Mouse (Mus musculus): ENCODE measurements around the gene Syt5. TPM values are rescaled to one million over a fixed set of nuclear protein-coding genes. Genes with fewer than 3 reads are reported as not detected.
"Not testable (repeated sequence)": the region's sequence is repeated elsewhere in the genome, so short reads cannot be mapped to it uniquely, and the experiment has no call there.

The Syt5 gene
- total RNA-seq (2022), result 1 to 10 TPM in 1 of 4 experiments, under 1 TPM in 3; 0.50 to 1.0 (median 0.83) TPM

- DNase-seq (ENCODE audit: low spot score), result no peak
Measured at GRCm38 (mm10) chr7:4547221-4547641, at the start of gene Syt5. Syt5 (minus strand) TSS chr7:4547541.

GRCm38 (mm10) chr7:4597046-4597445 lies 49.7 kb upstream of the Syt5 start:
- not testable (repeated sequence) for DNase-seq (ENCODE audit: low spot score)

GRCm38 (mm10) chr7:4581481-4581880 lies 34.1 kb upstream of the Syt5 start:
- DNase-seq (ENCODE audit: low spot score), result not testable (repeated sequence)

GRCm38 (mm10) chr7:4572361-4572760 lies 25.0 kb upstream of the Syt5 start:
- not testable (repeated sequence) for DNase-seq (ENCODE audit: low spot score)

- no peak for DNase-seq (ENCODE audit: low spot score)
Measured at GRCm38 (mm10) chr7:4562660-4563059, 15.3 kb upstream of the Syt5 start.

GRCm38 (mm10) chr7:4557167-4557560 lies 9.8 kb upstream of the Syt5 start:
- no peak for DNase-seq (ENCODE audit: low spot score)

- peak; percentile 61 for DNase-seq (ENCODE audit: low spot score)
Measured at GRCm38 (mm10) chr7:4556256-4557166, 9.2 kb upstream of the Syt5 start.

GRCm38 (mm10) chr7:4546591-4547131 lies 680 bp downstream of the Syt5 start:
- peak; percentile 17 for DNase-seq (ENCODE audit: low spot score)

- DNase-seq (ENCODE audit: low spot score), result no peak
Measured at GRCm38 (mm10) chr7:4546050-4546449, 1.3 kb downstream of the Syt5 start.

- no peak for DNase-seq (ENCODE audit: low spot score)
Measured at GRCm38 (mm10) chr7:4542013-4542412, 5.3 kb downstream of the Syt5 start.

- no peak for DNase-seq (ENCODE audit: low spot score)
Measured at GRCm38 (mm10) chr7:4541344-4541743, 6.0 kb downstream of the Syt5 start.

GRCm38 (mm10) chr7:4539019-4539418 lies 8.3 kb downstream of the Syt5 start:
- DNase-seq (ENCODE audit: low spot score), result no peak

- no peak for DNase-seq (ENCODE audit: low spot score)
Measured at GRCm38 (mm10) chr7:4537181-4537580, 10.2 kb downstream of the Syt5 start.

GRCm38 (mm10) chr7:4536369-4536768 lies 11.0 kb downstream of the Syt5 start:
- no peak for DNase-seq (ENCODE audit: low spot score)

- peak; percentile 67 for DNase-seq (ENCODE audit: low spot score)
Measured at GRCm38 (mm10) chr7:4532005-4532729, 15.2 kb downstream of the Syt5 start, which contains the start of gene Dnaaf3. Dnaaf3 (minus strand) TSS chr7:4532453.

- DNase-seq (ENCODE audit: low spot score), result not testable (repeated sequence)
Measured at GRCm38 (mm10) chr7:4530166-4530565, 17.2 kb downstream of the Syt5 start.

- DNase-seq (ENCODE audit: low spot score), result no peak
Measured at GRCm38 (mm10) chr7:4527302-4527689, 20.0 kb downstream of the Syt5 start.

GRCm38 (mm10) chr7:4526341-4527301 lies 20.7 kb downstream of the Syt5 start:
- DNase-seq (ENCODE audit: low spot score), result peak; percentile 76

- DNase-seq (ENCODE audit: low spot score), result not testable (repeated sequence)
Measured at GRCm38 (mm10) chr7:4524212-4524922, 23.0 kb downstream of the Syt5 start, which contains the start of gene Tnni3. Tnni3 (minus strand) TSS chr7:4524229.

Data from heart, adult 8-10 months (tissue).